Mouse (Mus musculus): ENCODE data around the gene Hapln1. TPM values are rescaled to one million over a fixed set of nuclear protein-coding genes. Genes with fewer than 3 reads are reported as not detected.

Gene Hapln1
- polyA plus RNA-seq, 1 experiment from 2014 or later, result 7.3 TPM

- Histone ChIP-seq H3K4me2 (replicated peaks; ENCODE audit: low read depth, low read length) (no peak overlapping the region), H3K27me3 (replicated peaks; ENCODE audit: insufficient read depth, low read length) (no peaks in the 10 kb centered on the region), H3K4me1 (ENCODE audit: insufficient read depth, low read depth, low read length) (no peaks in the 10 kb centered on the region), H3K4me3 (ENCODE audit: low read depth, low read length) (no peak overlapping the region), H3K9me3 (ENCODE audit: low read length) (no peaks in the 10 kb centered on the region), H3K9ac (replicated peaks; ENCODE audit: low read depth) (no peak overlapping the region), H3K27ac (ENCODE audit: low read length) (no peak overlapping the region), H3K36me3 (ENCODE audit: insufficient read depth, low read length) (no peaks in the 10 kb centered on the region)
- no peak for ATAC-seq
- 48% methylated on average over 3 of the region's 4 CpGs for WGBS
- TF ChIP-seq CTCF (IDR thresholded peaks at IDR 0.05) (no peak), EP300 (IDR thresholded peaks at IDR 0.05) (no peak)
- DNase-seq (ENCODE audit: low spot score), result peak; percentile 14
These were observed 9.9 kb downstream of the Hapln1 start for GRCm38 (mm10) chr13:89549507-89549906.

GRCm38 (mm10) chr13:89551502-89551901 is 11.9 kb downstream of the Hapln1 start:
- ATAC-seq (no peak), DNase-seq (ENCODE audit: low spot score) (no peak)
- no peak overlapping the region for H3K27ac ChIP-seq (ENCODE audit: low read length)
- no peaks in the 10 kb centered on the region for H3K9me3 ChIP-seq (ENCODE audit: low read length)
- WGBS, result 27% methylated on average over 1 of the region's 1 CpGs
- H3K4me1 ChIP-seq (ENCODE audit: insufficient read depth, low read depth, low read length), result no peaks in the 10 kb centered on the region
- no peaks in the 10 kb centered on the region for H3K36me3 ChIP-seq (ENCODE audit: insufficient read depth, low read length)
- no peak overlapping the region for H3K4me3 ChIP-seq (ENCODE audit: low read depth, low read length)
- no peaks in the 10 kb centered on the region for H3K27me3 ChIP-seq (replicated peaks; ENCODE audit: insufficient read depth, low read length)
- TF ChIP-seq EP300 (IDR thresholded peaks at IDR 0.05) (no peak), CTCF (IDR thresholded peaks at IDR 0.05) (peak; percentile 60)
- no peak overlapping the region for H3K9ac ChIP-seq (replicated peaks; ENCODE audit: low read depth)
- no peak overlapping the region for H3K4me2 ChIP-seq (replicated peaks; ENCODE audit: low read depth, low read length)

- no peak overlapping the region for H3K27ac ChIP-seq (ENCODE audit: low read length)
- WGBS, result 85% methylated on average over 5 of the region's 5 CpGs
- no peaks in the 10 kb centered on the region for H3K27me3 ChIP-seq (replicated peaks; ENCODE audit: insufficient read depth, low read length)
- H3K4me3 ChIP-seq (ENCODE audit: low read depth, low read length), result no peak overlapping the region
- H3K4me1 ChIP-seq (ENCODE audit: insufficient read depth, low read depth, low read length), result no peaks in the 10 kb centered on the region
- no peak overlapping the region for H3K9ac ChIP-seq (replicated peaks; ENCODE audit: low read depth)
- H3K9me3 ChIP-seq (ENCODE audit: low read length), result no peaks in the 10 kb centered on the region
- ATAC-seq (no peak), DNase-seq (ENCODE audit: low spot score) (no peak)
- H3K36me3 ChIP-seq (ENCODE audit: insufficient read depth, low read length), result no peaks in the 10 kb centered on the region
- TF ChIP-seq EP300 (IDR thresholded peaks at IDR 0.05) (no peak), CTCF (IDR thresholded peaks at IDR 0.05) (no peak)
- H3K4me2 ChIP-seq (replicated peaks; ENCODE audit: low read depth, low read length), result no peak overlapping the region
These were observed 24.9 kb downstream of the Hapln1 start for GRCm38 (mm10) chr13:89564518-89564917.

- WGBS, result 73% methylated on average over 4 of the region's 4 CpGs
These were observed 26.7 kb downstream of the Hapln1 start for GRCm38 (mm10) chr13:89566300-89566699.

DNA sequence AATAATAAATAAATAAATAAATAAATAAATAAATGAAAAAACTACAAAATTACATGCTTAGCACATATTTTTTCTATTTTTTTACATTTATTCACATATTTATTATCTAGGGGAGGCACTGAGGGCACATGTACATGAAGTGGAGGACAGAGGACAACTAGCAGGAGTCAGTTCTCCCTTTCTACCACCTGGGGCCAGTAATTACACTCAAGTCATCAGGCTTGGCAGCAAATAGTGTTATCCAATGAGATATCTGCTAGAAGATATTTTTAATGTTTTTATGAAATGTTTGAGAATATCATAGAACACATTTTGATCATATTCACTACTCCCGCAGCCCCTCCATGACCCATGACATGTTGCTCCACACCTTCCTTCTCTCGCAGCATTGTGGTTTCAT is 39.5 kb downstream of the Hapln1 start:
- DNase-seq (ENCODE audit: low spot score) (no peak), ATAC-seq (no peak)
- H3K27ac ChIP-seq (ENCODE audit: low read length), result no peak overlapping the region
- no peaks in the 10 kb centered on the region for H3K4me1 ChIP-seq (ENCODE audit: insufficient read depth, low read depth, low read length)
- no peak overlapping the region for H3K9ac ChIP-seq (replicated peaks; ENCODE audit: low read depth)
- WGBS, result 97% methylated on average over 2 of the region's 2 CpGs
- no peak overlapping the region for H3K4me2 ChIP-seq (replicated peaks; ENCODE audit: low read depth, low read length)
- no peak overlapping the region for H3K4me3 ChIP-seq (ENCODE audit: low read depth, low read length)
- H3K9me3 ChIP-seq (ENCODE audit: low read length), result no peaks in the 10 kb centered on the region
- H3K27me3 ChIP-seq (replicated peaks; ENCODE audit: insufficient read depth, low read length), result no peaks in the 10 kb centered on the region
- H3K36me3 ChIP-seq (ENCODE audit: insufficient read depth, low read length), result no peaks in the 10 kb centered on the region
- no peak for TF ChIP-seq CTCF (IDR thresholded peaks at IDR 0.05)
- TF ChIP-seq EP300 (IDR thresholded peaks at IDR 0.05), result no peak

More at GRCm38 (mm10) chr13:89566300-89566699, 26.7 kb downstream of the Hapln1 start:
- H3K27me3 ChIP-seq (replicated peaks; ENCODE audit: insufficient read depth, low read length), result no peaks in the 10 kb centered on the region
- no peaks in the 10 kb centered on the region for H3K9me3 ChIP-seq (ENCODE audit: low read length)
- TF ChIP-seq CTCF (IDR thresholded peaks at IDR 0.05), result no peak
- TF ChIP-seq EP300 (IDR thresholded peaks at IDR 0.05), result no peak
- H3K36me3 ChIP-seq (ENCODE audit: insufficient read depth, low read length), result no peaks in the 10 kb centered on the region
- no peak overlapping the region for H3K27ac ChIP-seq (ENCODE audit: low read length)
- H3K4me1 ChIP-seq (ENCODE audit: insufficient read depth, low read depth, low read length), result no peaks in the 10 kb centered on the region
- no peak overlapping the region for H3K4me2 ChIP-seq (replicated peaks; ENCODE audit: low read depth, low read length)
- H3K9ac ChIP-seq (replicated peaks; ENCODE audit: low read depth), result no peak overlapping the region
- ATAC-seq (no peak), DNase-seq (ENCODE audit: low spot score) (no peak)
- H3K4me3 ChIP-seq (ENCODE audit: low read depth, low read length), result no peak overlapping the region

- Histone ChIP-seq H3K9me3 (ENCODE audit: low read length) (no peaks in the 10 kb centered on the region), H3K9ac (replicated peaks; ENCODE audit: low read depth) (no peak overlapping the region), H3K4me2 (replicated peaks; ENCODE audit: low read depth, low read length) (no peak overlapping the region), H3K27me3 (replicated peaks; ENCODE audit: insufficient read depth, low read length) (no peaks in the 10 kb centered on the region), H3K4me3 (ENCODE audit: low read depth, low read length) (no peak overlapping the region), H3K27ac (ENCODE audit: low read length) (no peak overlapping the region), H3K4me1 (ENCODE audit: insufficient read depth, low read depth, low read length) (no peaks in the 10 kb centered on the region), H3K36me3 (ENCODE audit: insufficient read depth, low read length) (no peaks in the 10 kb centered on the region)
- TF ChIP-seq EP300 (IDR thresholded peaks at IDR 0.05) (no peak), CTCF (IDR thresholded peaks at IDR 0.05) (no peak)
- ATAC-seq (no peak), DNase-seq (ENCODE audit: low spot score) (no peak)
- WGBS, result 35% methylated on average over 4 of the region's 4 CpGs
These were observed 43.6 kb downstream of the Hapln1 start for GRCm38 (mm10) chr13:89583138-89583746.

Data from lung, postnatal 0 days (tissue).